Mouse (Mus musculus) thymus, postnatal 25 days (tissue): ENCODE measurements at regions not wholly inside any gene's neighbourhood (a gene's known extent, or its start where the extent isn't known, plus 50 kb on each side); places are given as distances from the start of the nearest gene placed in this dataset.

Experiments
- DNase-seq: peaks from one replicate; pipeline ENCODE4 v3.0.0; 2022

DNA sequence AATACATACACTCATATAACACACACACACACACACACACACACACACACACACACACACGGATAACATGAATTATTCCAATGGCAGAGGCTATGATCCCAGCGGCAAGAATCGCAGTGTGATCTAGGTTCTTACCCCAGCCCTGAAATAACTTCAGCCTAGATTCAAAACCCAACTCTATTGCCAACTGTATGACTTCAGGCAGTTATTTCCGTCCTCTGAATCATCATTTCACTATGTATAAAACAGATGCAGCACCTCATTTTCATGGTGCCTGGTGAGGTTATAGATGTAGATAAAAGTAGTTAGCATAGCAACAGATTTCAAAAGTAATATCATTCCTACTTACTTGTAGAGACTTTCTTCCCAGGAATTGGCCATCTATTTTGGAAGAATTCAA is 61.0 kb upstream of the Tnfsf11 start:
- DNase-seq: no peak

DNA sequence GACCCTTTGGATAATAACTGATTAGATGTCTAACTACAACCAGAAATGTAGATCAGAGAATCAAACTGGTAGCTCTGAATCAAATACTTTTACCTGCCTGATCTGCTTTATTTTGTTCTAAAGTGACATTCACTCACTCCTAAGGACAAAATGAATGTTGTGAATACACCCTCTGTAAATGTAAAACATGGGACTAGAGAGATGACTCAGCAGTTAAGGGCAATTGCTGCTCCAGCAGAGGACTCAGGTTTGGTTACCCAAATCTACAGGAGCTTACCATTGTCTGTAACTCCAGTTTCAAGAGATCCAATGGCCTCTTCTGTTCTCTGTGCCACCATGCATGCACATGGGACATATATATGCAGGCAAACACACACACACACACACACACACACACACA is 57.0 kb upstream of the Tnfsf11 start:
- DNase-seq: no peak

- DNase-seq: no peak
These were observed 55.3 kb upstream of the Tnfsf11 start for GRCm38 (mm10) chr14:78363123-78363522.
